Mouse (Mus musculus) A20 (cell line): ENCODE data around the gene Eid2b.

Experiments
- DNase-seq: peaks from one replicate; pipeline ENCODE4 v3.0.0-alpha.2; 2011; ENCODE audit warnings: low read depth, low spot score

Gene Eid2b

DNA sequence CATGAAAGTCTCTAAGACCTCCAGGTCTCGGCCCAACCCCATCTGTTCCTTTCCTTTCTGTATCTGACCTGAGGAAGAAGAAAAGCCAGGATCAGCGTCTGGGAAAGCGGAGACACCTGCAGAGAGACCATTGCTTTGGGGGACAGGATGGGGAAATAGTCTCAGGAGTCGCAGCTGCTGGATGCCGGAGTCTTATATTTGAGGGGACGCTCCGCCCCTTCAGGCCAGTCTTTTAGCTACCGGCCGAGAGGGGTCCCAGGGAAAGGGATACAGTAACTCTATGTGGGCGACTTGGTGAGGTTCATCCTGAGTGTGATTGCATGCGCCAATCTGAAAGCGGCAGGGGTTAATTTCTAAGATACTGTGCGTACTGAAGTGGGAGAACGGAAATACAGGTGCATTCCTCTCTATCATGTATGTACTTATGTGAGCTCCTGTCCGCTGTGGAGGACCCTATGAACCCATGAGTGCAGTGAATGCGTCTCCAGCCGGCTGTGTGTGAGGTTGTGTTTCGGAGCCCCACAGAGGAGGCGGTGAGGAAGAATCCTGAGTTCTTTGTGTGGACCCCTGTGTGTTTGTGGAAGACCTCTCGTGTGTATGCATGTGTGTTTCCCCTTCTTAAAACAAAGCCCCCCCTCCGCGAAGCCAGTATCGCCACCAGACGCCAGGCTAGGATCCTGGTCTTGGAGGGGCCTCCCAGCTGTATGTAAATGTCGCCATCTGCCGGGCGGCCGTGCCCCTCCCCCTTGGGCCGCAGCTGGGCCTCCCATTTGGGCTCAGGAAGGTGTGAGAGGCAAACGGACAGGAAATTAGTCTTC, 24.3 kb downstream of the Eid2b start, which contains the start of gene Dll3:
Dll3 (minus strand) TSS at position 623 of the 818 bp plus-strand sequence.
- peak; percentile 78 for DNase-seq

DNA sequence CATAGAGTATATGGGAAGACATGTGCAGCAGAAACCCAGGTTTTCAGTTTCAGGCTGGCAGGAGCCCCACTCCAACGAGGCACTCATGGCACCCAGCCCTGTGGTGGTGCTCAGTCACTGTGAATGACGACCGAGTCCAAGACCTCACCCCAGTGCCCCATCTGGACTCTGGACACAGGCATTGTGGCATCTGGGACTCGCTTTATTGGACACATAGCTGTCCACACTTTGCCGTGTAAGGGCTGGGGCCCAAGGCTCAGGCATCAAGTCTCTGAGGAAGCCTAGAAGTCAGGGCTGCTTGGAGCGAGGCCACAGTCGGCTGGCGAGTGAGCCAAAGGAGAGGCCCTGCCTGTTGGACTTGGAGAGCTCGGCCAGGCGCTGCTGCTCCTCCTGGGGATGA, 28.1 kb downstream of the Eid2b start:
- DNase-seq = no peak

DNA sequence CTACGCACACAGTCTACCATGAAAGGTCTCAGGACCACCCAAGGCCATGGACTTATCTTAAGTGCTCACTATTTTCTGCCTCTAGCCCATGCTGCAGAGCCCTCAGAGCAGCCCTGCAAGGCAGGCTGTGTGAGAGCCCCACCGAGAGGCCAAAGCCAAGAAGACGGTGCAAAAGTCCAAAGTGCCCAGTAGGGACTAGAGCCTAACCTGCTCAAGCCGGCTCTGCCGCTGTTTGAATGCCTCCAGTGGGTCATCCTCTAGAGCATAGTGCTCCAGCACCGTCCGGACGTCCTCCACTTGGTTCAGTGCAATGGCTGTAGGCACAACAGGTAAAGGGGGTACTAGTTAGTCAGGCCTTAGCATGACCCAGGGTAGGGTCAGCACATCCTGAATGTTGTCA, 28.7 kb downstream of the Eid2b start:
- DNase-seq = no peak

DNA sequence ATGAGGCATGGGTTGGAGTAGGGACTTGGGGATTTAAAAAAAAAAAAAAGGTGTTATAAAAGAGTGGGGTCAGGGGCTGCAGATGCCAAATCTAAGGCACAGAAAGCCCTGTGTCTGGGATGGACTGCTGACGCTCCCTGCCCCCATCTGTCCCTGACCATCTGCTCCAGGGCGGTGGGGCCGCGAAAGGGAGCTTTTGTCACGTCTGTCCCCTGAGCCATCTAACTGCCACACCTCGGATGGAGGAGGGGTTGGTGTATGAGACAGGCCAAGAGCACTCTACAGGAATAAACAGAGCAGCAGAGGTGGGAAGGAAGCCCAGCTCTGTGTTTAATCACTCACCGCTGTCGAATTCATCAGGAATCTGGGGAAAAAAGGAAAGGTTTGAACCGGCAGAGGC, 32.2 kb downstream of the Eid2b start:
- DNase-seq = no peak

DNA sequence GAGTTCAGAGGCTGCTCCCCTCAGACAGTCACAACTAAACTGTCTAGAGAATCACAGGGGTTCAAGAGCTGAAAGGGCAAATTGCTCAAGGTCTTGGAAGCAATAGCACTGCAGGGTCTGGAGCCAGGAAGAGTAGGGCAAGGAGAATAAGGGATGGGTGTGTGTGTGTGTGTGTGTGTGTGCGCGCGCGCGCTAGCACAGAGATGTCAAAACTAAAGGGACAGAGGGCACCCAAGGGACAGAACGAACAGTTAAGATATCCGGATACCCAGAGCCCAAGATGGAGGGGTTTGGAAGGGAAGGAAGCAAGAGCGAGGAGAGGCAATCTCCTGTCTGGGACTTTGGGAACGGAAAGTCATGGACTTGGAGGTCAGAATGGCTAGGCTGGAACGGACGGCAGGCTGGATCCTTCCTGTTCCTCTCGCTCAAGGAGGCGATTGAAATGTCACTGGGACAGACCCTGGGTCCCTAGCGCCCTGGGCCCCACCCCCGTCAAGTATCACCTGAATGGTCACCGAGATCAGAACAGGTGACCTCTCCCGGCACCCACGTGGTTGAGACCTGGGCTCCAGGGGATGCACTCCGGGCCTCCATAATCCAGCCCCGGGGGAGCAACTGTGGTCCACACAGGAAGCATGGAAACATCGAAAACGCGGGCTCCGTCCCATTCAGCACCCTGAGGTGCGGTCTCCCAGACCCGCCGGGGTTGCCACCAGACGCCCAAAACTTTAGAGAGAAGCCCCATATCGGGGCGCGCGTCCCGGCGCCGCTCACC, 33.8 kb downstream of the Eid2b start:
- peak; percentile 37 for DNase-seq

DNA sequence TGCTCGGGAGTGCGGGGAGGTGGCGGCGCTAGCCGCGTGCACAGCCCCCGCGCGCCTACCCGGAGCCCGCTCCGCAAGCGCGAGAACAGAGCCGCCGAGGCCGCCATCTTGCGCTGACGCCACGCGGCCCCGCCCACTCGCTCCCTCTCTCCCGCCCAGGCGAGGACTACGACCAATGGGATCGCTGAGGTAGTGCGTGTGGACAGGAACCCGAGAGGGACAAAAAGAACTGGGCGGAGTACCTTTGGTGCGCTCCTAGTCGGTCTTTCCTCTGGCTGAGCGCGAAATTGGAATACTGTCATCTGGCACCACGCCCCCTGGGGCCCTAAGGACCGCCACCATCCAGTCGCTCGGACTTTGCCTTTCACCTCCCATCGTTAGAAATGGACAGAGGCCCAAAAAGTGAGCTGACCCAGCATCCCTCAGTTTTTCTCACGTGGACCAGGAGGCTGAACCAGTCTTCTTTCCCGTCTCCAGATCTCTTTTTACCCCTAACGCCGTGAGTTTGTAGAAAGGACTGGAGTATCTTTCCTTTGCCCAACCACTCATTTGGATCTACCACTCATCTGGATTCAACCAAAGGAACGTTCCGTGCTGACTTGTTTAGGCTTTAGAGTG, 34.5 kb downstream of the Eid2b start, which contains the start of gene Timm50:
Timm50 (minus strand) TSS at position 147 of the 618 bp plus-strand sequence.
- peak; percentile 94 for DNase-seq

DNA sequence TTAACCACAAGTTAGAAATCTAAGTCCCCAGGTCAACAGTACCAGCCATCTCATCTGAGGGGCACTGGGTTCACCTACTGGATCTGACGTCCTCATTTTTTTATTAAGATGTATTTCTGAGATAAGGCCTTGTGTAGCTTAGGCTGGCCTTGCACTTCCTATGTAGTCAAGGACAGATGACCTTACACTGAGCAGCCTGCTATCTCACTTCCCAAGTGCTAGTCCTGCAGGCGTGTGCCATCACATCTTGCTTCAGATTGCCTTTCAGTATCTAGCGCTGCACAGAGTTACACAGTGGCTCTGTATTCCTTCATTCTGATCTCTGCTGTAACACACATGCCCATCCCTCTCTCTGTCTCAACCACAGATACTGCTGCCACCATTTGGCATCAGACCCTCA, 40.5 kb downstream of the Eid2b start:
- no peak for DNase-seq

DNA sequence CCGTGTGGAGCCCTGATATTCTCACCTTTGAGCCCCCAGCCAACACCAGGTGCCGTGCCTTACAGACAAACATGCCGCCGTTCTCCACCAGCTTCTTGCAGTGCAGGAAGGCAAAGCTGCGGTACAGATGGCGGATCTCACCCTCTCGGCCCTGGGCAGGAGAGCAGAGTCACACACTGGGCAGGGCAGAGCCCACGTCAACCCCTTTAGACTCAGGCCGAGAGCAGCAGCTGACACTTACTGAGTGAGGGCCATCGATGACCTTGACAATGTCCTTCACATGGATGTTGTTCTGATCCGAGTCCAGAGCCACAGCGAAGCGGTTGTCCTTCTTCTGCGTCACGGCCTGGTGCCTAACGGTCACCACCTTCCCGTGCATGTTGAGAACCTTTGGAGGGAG, 41.2 kb downstream of the Eid2b start:
- DNase-seq = no peak

DNA sequence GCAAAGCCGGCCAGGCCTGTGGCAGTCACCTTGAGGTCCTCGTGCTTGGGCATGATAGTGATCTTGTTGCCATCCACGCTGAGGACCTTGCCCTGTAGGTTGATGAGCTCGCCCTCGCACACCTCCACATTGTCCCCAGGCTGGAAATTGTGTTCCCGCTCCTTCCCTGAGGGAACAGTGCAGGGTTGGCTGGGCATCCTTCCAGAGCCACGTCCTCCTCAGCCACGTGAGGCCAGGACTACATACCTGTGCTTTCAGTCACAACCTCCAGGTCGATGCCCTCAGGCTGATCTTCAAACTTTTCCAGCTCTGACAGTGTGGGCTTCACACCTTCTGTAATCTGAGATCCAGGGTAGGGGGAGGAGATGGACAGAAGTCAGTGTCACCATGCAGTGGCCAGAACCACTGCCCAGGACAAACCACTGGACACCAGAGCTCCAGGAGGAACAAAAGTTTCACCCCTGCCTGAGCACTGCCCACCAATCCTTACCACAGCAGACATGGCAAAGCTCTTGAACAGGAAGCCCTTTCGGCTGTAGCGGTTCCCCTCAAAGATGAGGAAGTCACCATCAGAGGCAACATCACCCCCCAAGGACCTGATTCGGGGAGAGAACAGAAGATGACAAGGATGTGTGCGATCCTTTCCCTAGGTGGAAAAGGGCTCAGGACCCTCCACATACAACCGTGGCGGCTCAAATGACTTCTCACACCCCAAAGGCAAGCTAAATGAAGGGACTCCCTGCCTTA, 44.6 kb downstream of the Eid2b start:
- DNase-seq = no peak

DNA sequence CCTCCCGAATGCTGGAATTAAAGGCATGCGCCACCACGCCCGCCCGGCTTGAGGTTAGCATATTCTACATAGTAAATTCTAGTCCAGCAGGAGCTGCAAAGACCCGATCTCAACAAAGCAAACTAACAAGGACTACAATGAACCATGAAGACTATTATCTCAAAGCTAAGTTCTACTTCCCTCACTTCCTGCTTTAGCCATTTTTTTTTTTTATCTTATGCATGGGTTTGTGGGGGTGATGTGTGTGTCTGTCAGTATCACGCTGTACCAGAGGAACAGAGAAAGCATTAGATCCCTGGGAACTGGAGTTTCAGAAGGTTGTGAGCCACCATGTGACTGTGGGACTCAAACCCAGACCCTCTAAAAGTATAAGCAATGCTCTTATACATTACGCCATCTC, 47.8 kb downstream of the Eid2b start:
- DNase-seq = no peak

DNA sequence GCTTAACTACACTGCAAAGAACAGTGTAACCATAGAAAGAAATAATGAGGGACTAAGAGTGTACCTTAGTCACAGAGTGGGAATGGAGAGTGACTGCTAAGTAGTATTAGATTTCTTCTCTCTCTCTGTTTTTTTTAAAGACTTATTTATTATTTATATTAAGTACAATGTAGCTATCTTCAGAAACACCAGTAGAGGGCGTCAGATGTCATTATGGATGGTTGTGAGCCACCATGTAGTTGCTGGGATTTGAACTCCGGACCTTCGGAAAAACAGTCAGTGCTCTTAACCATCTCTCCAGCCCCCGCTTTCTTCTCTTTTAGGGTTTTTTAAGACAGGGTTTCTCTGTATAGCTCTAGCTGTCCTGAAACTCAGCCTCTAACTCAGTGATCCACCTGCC, 48.9 kb downstream of the Eid2b start:
- DNase-seq = no peak

DNA sequence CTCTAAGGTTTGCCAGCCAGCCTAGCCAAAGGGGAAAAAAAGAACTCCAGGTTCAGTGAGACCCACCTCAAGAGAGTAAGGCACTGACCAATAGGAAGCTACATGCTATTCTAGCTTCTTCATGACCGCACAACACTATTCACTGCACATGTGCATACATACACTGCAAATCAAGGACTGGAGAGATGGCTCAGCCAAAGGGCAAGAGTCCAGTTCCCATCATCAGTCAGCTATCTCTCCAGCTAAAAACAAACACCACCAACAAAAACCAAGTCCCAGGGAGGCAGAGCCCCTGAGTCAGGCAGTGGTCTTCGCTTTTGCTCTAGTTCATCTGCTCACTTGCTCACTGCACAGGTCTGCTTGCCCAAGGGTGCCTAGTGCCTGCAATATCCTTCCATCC, 50.7 kb downstream of the Eid2b start:
- no peak for DNase-seq
